Mouse (Mus musculus): ENCODE data around the gene Galr2. TPM values are rescaled to one million over a fixed set of nuclear protein-coding genes. Genes with fewer than 3 reads are reported as not detected.

The Galr2 gene
- polyA plus RNA-seq, 1 experiment from 2014 or later, result not detected

GRCm38 (mm10) chr11:116298221-116298620 lies 17.5 kb downstream of the Galr2 start:
- no peak overlapping the region for H3K27ac ChIP-seq (ENCODE audit: low read length)
- ATAC-seq (no peak), DNase-seq (ENCODE audit: low spot score) (no peak)
- no peaks in the 10 kb centered on the region for H3K4me1 ChIP-seq (ENCODE audit: insufficient read depth, low read depth, low read length)
- no peak overlapping the region for H3K4me3 ChIP-seq (ENCODE audit: low read depth, low read length)
- no peak overlapping the region for H3K4me2 ChIP-seq (replicated peaks; ENCODE audit: low read depth, low read length)
- H3K27me3 ChIP-seq (replicated peaks; ENCODE audit: insufficient read depth, low read length), result no peaks in the 10 kb centered on the region
- 85% methylated on average over 11 of the region's 11 CpGs for WGBS
- TF ChIP-seq CTCF (IDR thresholded peaks at IDR 0.05) (no peak), EP300 (IDR thresholded peaks at IDR 0.05) (no peak)
- no peak overlapping the region for H3K9ac ChIP-seq (replicated peaks; ENCODE audit: low read depth)
- H3K36me3 ChIP-seq (ENCODE audit: insufficient read depth, low read length), result peaks cover 38% of the 10 kb centered on the region; the same call in 1 of the 2 replicates
- no peaks in the 10 kb centered on the region for H3K9me3 ChIP-seq (ENCODE audit: low read length)

GRCm38 (mm10) chr11:116298621-116299020 lies 17.9 kb downstream of the Galr2 start:
- DNase-seq (ENCODE audit: low spot score) (no peak), ATAC-seq (no peak)
- Histone ChIP-seq H3K36me3 (ENCODE audit: insufficient read depth, low read length) (peaks cover 40% of the 10 kb centered on the region; the same call in 1 of the 2 replicates), H3K4me3 (ENCODE audit: low read depth, low read length) (no peak overlapping the region), H3K9me3 (ENCODE audit: low read length) (no peaks in the 10 kb centered on the region), H3K27ac (ENCODE audit: low read length) (no peak overlapping the region), H3K27me3 (replicated peaks; ENCODE audit: insufficient read depth, low read length) (no peaks in the 10 kb centered on the region), H3K9ac (replicated peaks; ENCODE audit: low read depth) (no peak overlapping the region), H3K4me2 (replicated peaks; ENCODE audit: low read depth, low read length) (no peak overlapping the region), H3K4me1 (ENCODE audit: insufficient read depth, low read depth, low read length) (no peaks in the 10 kb centered on the region)
- WGBS, result 92% methylated on average over 6 of the region's 6 CpGs
- TF ChIP-seq CTCF (IDR thresholded peaks at IDR 0.05) (no peak), EP300 (IDR thresholded peaks at IDR 0.05) (no peak)

GRCm38 (mm10) chr11:116305423-116305822 lies 24.7 kb downstream of the Galr2 start:
- no peak for DNase-seq (ENCODE audit: low spot score)
- 95% methylated on average over 2 of the region's 2 CpGs for WGBS
- Histone ChIP-seq H3K27ac (ENCODE audit: low read length) (no peak overlapping the region), H3K4me1 (ENCODE audit: insufficient read depth, low read depth, low read length) (0 out of 2 replicates have a peak, but pooled peaks cover 8% of the 10 kb centered on the region), H3K36me3 (ENCODE audit: insufficient read depth, low read length) (peaks cover 19% of the 10 kb centered on the region; the same call in 1 of the 2 replicates), H3K27me3 (replicated peaks; ENCODE audit: insufficient read depth, low read length) (no peaks in the 10 kb centered on the region), H3K4me3 (ENCODE audit: low read depth, low read length) (peak overlapping the region; percentile 66; the same call in 1 of the 2 replicates), H3K4me2 (replicated peaks; ENCODE audit: low read depth, low read length) (no peak overlapping the region), H3K9me3 (ENCODE audit: low read length) (no peaks in the 10 kb centered on the region), H3K9ac (replicated peaks; ENCODE audit: low read depth) (no peak overlapping the region)
- no peak for ATAC-seq
- TF ChIP-seq CTCF (IDR thresholded peaks at IDR 0.05) (0 out of 2 replicates have a peak, but pooled peaks have one; percentile 6), EP300 (IDR thresholded peaks at IDR 0.05) (no peak)

- H3K27ac ChIP-seq (ENCODE audit: low read length), result no peak overlapping the region
- WGBS, result 2% methylated on average over 46 of the region's 53 CpGs
- H3K4me2 ChIP-seq (replicated peaks; ENCODE audit: low read depth, low read length), result peak overlapping the region; percentile 83
- peak overlapping the region; percentile 66 for H3K4me3 ChIP-seq (ENCODE audit: low read depth, low read length)
- peak overlapping the region; percentile 63 for H3K9ac ChIP-seq (replicated peaks; ENCODE audit: low read depth)
- H3K27me3 ChIP-seq (replicated peaks; ENCODE audit: insufficient read depth, low read length), result no peaks in the 10 kb centered on the region
- ATAC-seq (peak; percentile 97), DNase-seq (ENCODE audit: low spot score) (peak; percentile 96)
- TF ChIP-seq EP300 (IDR thresholded peaks at IDR 0.05), result no peak
- no peak for TF ChIP-seq CTCF (IDR thresholded peaks at IDR 0.05)
- 0 out of 2 replicates have a peak, but pooled peaks cover 8% of the 10 kb centered on the region for H3K4me1 ChIP-seq (ENCODE audit: insufficient read depth, low read depth, low read length)
- H3K36me3 ChIP-seq (ENCODE audit: insufficient read depth, low read length), result 0 out of 2 replicates have a peak, but pooled peaks cover 10% of the 10 kb centered on the region
- H3K9me3 ChIP-seq (ENCODE audit: low read length), result no peaks in the 10 kb centered on the region
Measured at GRCm38 (mm10) chr11:116306126-116306982, 25.6 kb downstream of the Galr2 start.

GRCm38 (mm10) chr11:116307019-116307725 lies 26.4 kb downstream of the Galr2 start, which contains the start of gene Exoc7:
TSS of gene Exoc7 (minus strand) at chr11:116307233.
- Histone ChIP-seq H3K4me3 (ENCODE audit: low read depth, low read length) (peak within 1 kb of the TSS; percentile 66), H3K9ac (replicated peaks; ENCODE audit: low read depth) (peak within 1 kb of the TSS; percentile 63), H3K4me1 (ENCODE audit: insufficient read depth, low read depth, low read length) (0 out of 2 replicates have a peak, but pooled peaks cover 8% of the 10 kb centered on the region), H3K4me2 (replicated peaks; ENCODE audit: low read depth, low read length) (peak within 1 kb of the TSS; percentile 83), H3K27me3 (replicated peaks; ENCODE audit: insufficient read depth, low read length) (no peaks in the 10 kb centered on the region), H3K36me3 (ENCODE audit: insufficient read depth, low read length) (0 out of 2 replicates have a peak, but pooled peaks cover 10% of the 10 kb centered on the region), H3K9me3 (ENCODE audit: low read length) (no peaks in the 10 kb centered on the region), H3K27ac (ENCODE audit: low read length) (no peak within 1 kb of the TSS)
- ATAC-seq (no peak), DNase-seq (ENCODE audit: low spot score) (no peak)
- no peak for TF ChIP-seq CTCF (IDR thresholded peaks at IDR 0.05)
- TF ChIP-seq EP300 (IDR thresholded peaks at IDR 0.05), result no peak
- WGBS, result 81% methylated on average over 10 of the region's 10 CpGs
